ENCODE assay signal across 8 mouse cellular contexts in the genomic region with DNA sequence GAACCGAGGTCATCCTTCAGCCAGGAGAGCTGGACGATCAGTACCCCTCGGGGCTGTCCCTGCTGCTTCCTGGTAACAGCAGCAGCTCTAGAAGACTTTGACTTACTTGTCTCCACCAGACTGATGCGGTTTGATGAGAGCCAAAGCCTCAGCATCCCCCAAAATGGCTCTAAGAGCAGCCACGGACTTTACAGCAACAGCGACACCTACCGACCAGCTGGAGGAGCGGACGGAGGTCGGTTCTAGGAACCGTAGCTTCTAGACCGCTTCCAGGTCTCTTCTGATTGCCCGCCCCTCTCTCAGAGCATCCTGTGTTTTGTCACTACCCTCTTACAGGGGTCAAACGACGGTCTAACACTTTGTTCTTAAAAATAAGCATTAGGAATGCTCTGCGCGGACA. TPM values are rescaled to one million over a fixed set of nuclear protein-coding genes. Genes with fewer than 3 reads are reported as not detected.
DNase-seq lines count a peak whose midpoint lies in the region; ATAC-seq lines count a peak whose summit lies in the region.

No protein-coding gene starts in this region.

- H3K36me3 ChIP-seq in hindbrain, embryonic 10.5 days = no peaks in the 10 kb centered on the region
- H3K36me3 ChIP-seq in hindbrain, embryonic 12.5 days = no peaks in the 10 kb centered on the region
- no peaks in the 10 kb centered on the region for H3K36me3 ChIP-seq in hindbrain, embryonic 16.5 days (ENCODE audit: control insufficient read depth, insufficient read depth, low read length)
- no peaks in the 10 kb centered on the region for H3K36me3 ChIP-seq in limb, embryonic 11.5 days (ENCODE audit: control insufficient read depth, insufficient read depth, low read length)
- no peaks in the 10 kb centered on the region for H3K36me3 ChIP-seq in midbrain, embryonic 15.5 days (replicated peaks)

- H3K4me3 ChIP-seq in hindbrain, embryonic 10.5 days = no peak overlapping the region
- H3K4me3 ChIP-seq in hindbrain, embryonic 12.5 days = no peak overlapping the region
- no peak overlapping the region for H3K4me3 ChIP-seq in hindbrain, embryonic 16.5 days (ENCODE audit: low read length)
- H3K4me3 ChIP-seq in limb, embryonic 11.5 days (ENCODE audit: low read depth, low read length) = no peak overlapping the region
- no peak overlapping the region for H3K4me3 ChIP-seq in midbrain, embryonic 15.5 days

- no peaks in the 10 kb centered on the region for H3K9me3 ChIP-seq in hindbrain, embryonic 10.5 days
- H3K9me3 ChIP-seq in hindbrain, embryonic 12.5 days (replicated peaks) = no peaks in the 10 kb centered on the region
- H3K9me3 ChIP-seq in hindbrain, embryonic 16.5 days (ENCODE audit: control insufficient read depth, low read length) = no peaks in the 10 kb centered on the region
- no peaks in the 10 kb centered on the region for H3K9me3 ChIP-seq in limb, embryonic 11.5 days (ENCODE audit: control insufficient read depth, low read length)
- H3K9me3 ChIP-seq in midbrain, embryonic 15.5 days = no peaks in the 10 kb centered on the region

- H3K4me2 ChIP-seq in hindbrain, embryonic 12.5 days (replicated peaks) = no peak overlapping the region
- peak overlapping the region; percentile 27; the same call in 1 of the 2 replicates for H3K4me2 ChIP-seq in hindbrain, embryonic 16.5 days (ENCODE audit: low read length)
- no peak overlapping the region for H3K4me2 ChIP-seq in limb, embryonic 11.5 days (ENCODE audit: low read depth, severe bottlenecking)
- no peak overlapping the region for H3K4me2 ChIP-seq in midbrain, embryonic 15.5 days

- no peak overlapping the region for H3K27ac ChIP-seq in hindbrain, embryonic 10.5 days
- no peak overlapping the region for H3K27ac ChIP-seq in hindbrain, embryonic 12.5 days
- H3K27ac ChIP-seq in hindbrain, embryonic 16.5 days (ENCODE audit: low read depth, low read length) = no peak overlapping the region
- H3K27ac ChIP-seq in limb, embryonic 11.5 days (replicated peaks; ENCODE audit: low read depth, low read length) = no peak overlapping the region
- H3K27ac ChIP-seq in midbrain, embryonic 15.5 days = no peak overlapping the region

- 9% methylated on average over 17 of the region's 17 CpGs for WGBS in hindbrain, embryonic 10.5 days
- 10% methylated on average over 17 of the region's 17 CpGs for WGBS in hindbrain, embryonic 12.5 days
- WGBS in hindbrain, embryonic 16.5 days = 11% methylated on average over 17 of the region's 17 CpGs
- 9% methylated on average over 17 of the region's 17 CpGs for WGBS in limb, embryonic 11.5 days
- 10% methylated on average over 17 of the region's 17 CpGs for WGBS in midbrain, embryonic 15.5 days

- peak; percentile 80 for DNase-seq in hindbrain, embryonic 10.5 days (ENCODE audit: low spot score)
- DNase-seq in cerebellum, adult 8-10 months = peak; percentile 70
- peak; percentile 91 for DNase-seq in limb, embryonic 11.5 days (ENCODE audit: low spot score)
- DNase-seq in spleen, postnatal 14 days (ENCODE audit: low spot score in 2 of 2) = peak; percentile 42 to 69

- peaks cover 11% of the 10 kb centered on the region; the same call in 1 of the 2 replicates for H3K27me3 ChIP-seq in hindbrain, embryonic 10.5 days (ENCODE audit: insufficient read depth, poor library complexity, severe bottlenecking)
- peaks cover 14% of the 10 kb centered on the region; the same call in 1 of the 2 replicates for H3K27me3 ChIP-seq in hindbrain, embryonic 12.5 days
- H3K27me3 ChIP-seq in hindbrain, embryonic 16.5 days (replicated peaks; ENCODE audit: control insufficient read depth, insufficient read depth, low read length) = no peaks in the 10 kb centered on the region
- 0 out of 2 replicates have a peak, but pooled peaks cover 4% of the 10 kb centered on the region for H3K27me3 ChIP-seq in limb, embryonic 11.5 days (ENCODE audit: control insufficient read depth, insufficient read depth, low read length)
- H3K27me3 ChIP-seq in midbrain, embryonic 15.5 days (replicated peaks) = 0 out of 2 replicates have a peak, but pooled peaks cover 5% of the 10 kb centered on the region

- ATAC-seq in hindbrain, embryonic 12.5 days (ENCODE audit: low FRiP score) = no peak
- peak; percentile 92 for ATAC-seq in frontal cortex, adult (ENCODE audit: low TSS enrichment)
- ATAC-seq in hindbrain, embryonic 16.5 days = peak; percentile 86
- ATAC-seq in limb, embryonic 11.5 days (ENCODE audit: insufficient number of reproducible peaks, low FRiP score, low TSS enrichment, low read depth) = no peak
- ATAC-seq in midbrain, embryonic 15.5 days (replicated peaks) = peak; percentile 70; the same call in 1 of the 2 replicates

- 0 out of 2 replicates have a peak, but pooled peaks cover 3% of the 10 kb centered on the region for H3K4me1 ChIP-seq in hindbrain, embryonic 10.5 days (replicated peaks)
- H3K4me1 ChIP-seq in hindbrain, embryonic 12.5 days = peaks cover 6% of the 10 kb centered on the region
- no peaks in the 10 kb centered on the region for H3K4me1 ChIP-seq in hindbrain, embryonic 16.5 days (ENCODE audit: control insufficient read depth, insufficient read depth, low read depth, low read length)
- H3K4me1 ChIP-seq in limb, embryonic 11.5 days (ENCODE audit: control insufficient read depth, insufficient read depth, low read length) = no peaks in the 10 kb centered on the region
- H3K4me1 ChIP-seq in midbrain, embryonic 15.5 days = no peaks in the 10 kb centered on the region

- no peak overlapping the region for H3K9ac ChIP-seq in hindbrain, embryonic 12.5 days
- H3K9ac ChIP-seq in hindbrain, embryonic 16.5 days (ENCODE audit: low read depth, low read length) = no peak overlapping the region
- no peak overlapping the region for H3K9ac ChIP-seq in limb, embryonic 11.5 days (ENCODE audit: low read length)
- no peak overlapping the region for H3K9ac ChIP-seq in midbrain, embryonic 15.5 days

RNA-seq across cellular contexts. Expression of a gene that starts 11.5 kb away (rescaled TPM):
- 38.0 and 41.2 TPM in 2 replicates for polyA plus RNA-seq in hindbrain, embryonic 10.5 days (2016; fragmentation: Nextera tagmentation; extraction: Ambion mirVana)
- 43.6 and 45.8 TPM in 2 replicates for polyA plus RNA-seq in hindbrain, embryonic 12.5 days (2016; fragmentation: Nextera tagmentation; extraction: Ambion mirVana)
- polyA plus RNA-seq in hindbrain, embryonic 16.5 days (2015; fragmentation: Nextera tagmentation; extraction: Ambion mirVana) = 59.3 and 62.0 TPM in 2 replicates
- 30.6 and 31.4 TPM in 2 replicates for polyA plus RNA-seq in limb, embryonic 11.5 days (2014; fragmentation: Nextera tagmentation; extraction: Ambion mirVana)
- polyA plus RNA-seq in midbrain, embryonic 15.5 days (2015; fragmentation: Nextera tagmentation; extraction: Ambion mirVana) = 57.0 and 59.5 TPM in 2 replicates

RNA-seq across cellular contexts. Expression of a gene that starts 32.5 kb away (rescaled TPM):
- 25.1 and 26.2 TPM in 2 replicates for polyA plus RNA-seq in hindbrain, embryonic 10.5 days (2016; fragmentation: Nextera tagmentation; extraction: Ambion mirVana)
- polyA plus RNA-seq in hindbrain, embryonic 12.5 days (2016; fragmentation: Nextera tagmentation; extraction: Ambion mirVana) = 24.6 and 25.8 TPM in 2 replicates
- polyA plus RNA-seq in hindbrain, embryonic 16.5 days (2015; fragmentation: Nextera tagmentation; extraction: Ambion mirVana) = 24.9 and 30.8 TPM in 2 replicates
- polyA plus RNA-seq in limb, embryonic 11.5 days (2014; fragmentation: Nextera tagmentation; extraction: Ambion mirVana) = 19.5 and 24.3 TPM in 2 replicates
- 28.0 and 31.0 TPM in 2 replicates for polyA plus RNA-seq in midbrain, embryonic 15.5 days (2015; fragmentation: Nextera tagmentation; extraction: Ambion mirVana)

RNA-seq across cellular contexts. Expression of a gene that starts 35.4 kb away (rescaled TPM):
- polyA plus RNA-seq in hindbrain, embryonic 10.5 days (2016; fragmentation: Nextera tagmentation; extraction: Ambion mirVana) = not detected in 2 replicates
- 0.12 TPM in 1 of 2 replicates, not detected in the other for polyA plus RNA-seq in hindbrain, embryonic 12.5 days (2016; fragmentation: Nextera tagmentation; extraction: Ambion mirVana)
- 0.11 and 0.16 TPM in 2 replicates for polyA plus RNA-seq in hindbrain, embryonic 16.5 days (2015; fragmentation: Nextera tagmentation; extraction: Ambion mirVana)
- not detected in 2 replicates for polyA plus RNA-seq in limb, embryonic 11.5 days (2014; fragmentation: Nextera tagmentation; extraction: Ambion mirVana)
- polyA plus RNA-seq in midbrain, embryonic 15.5 days (2015; fragmentation: Nextera tagmentation; extraction: Ambion mirVana) = 0.09 TPM in 2 replicates

RNA-seq across cellular contexts. Expression of a gene that starts 37.9 kb away (rescaled TPM):
- polyA plus RNA-seq in hindbrain, embryonic 10.5 days (2016; fragmentation: Nextera tagmentation; extraction: Ambion mirVana) = 20.9 and 26.2 TPM in 2 replicates
- 41.4 and 43.0 TPM in 2 replicates for polyA plus RNA-seq in hindbrain, embryonic 12.5 days (2016; fragmentation: Nextera tagmentation; extraction: Ambion mirVana)
- 36.3 and 43.4 TPM in 2 replicates for polyA plus RNA-seq in hindbrain, embryonic 16.5 days (2015; fragmentation: Nextera tagmentation; extraction: Ambion mirVana)
- polyA plus RNA-seq in limb, embryonic 11.5 days (2014; fragmentation: Nextera tagmentation; extraction: Ambion mirVana) = 27.8 and 28.1 TPM in 2 replicates
- 53.5 and 55.7 TPM in 2 replicates for polyA plus RNA-seq in midbrain, embryonic 15.5 days (2015; fragmentation: Nextera tagmentation; extraction: Ambion mirVana)

Comparison
In these comparisons a context has a peak if more than half of its experiments do, and no peak if none do; other contexts are left out.
1. ATAC-seq: peak in frontal cortex, adult (single experiment), hindbrain, embryonic 16.5 days (single experiment) and midbrain, embryonic 15.5 days (single experiment); none in hindbrain, embryonic 12.5 days (single experiment) and limb, embryonic 11.5 days (single experiment).
2. Peak in every context shown above with its lines, with median percentiles within 50 percentile points of each other: DNase-seq.